Comparison of ENCODE assay signal across 10 mouse cellular contexts in the genomic region with DNA sequence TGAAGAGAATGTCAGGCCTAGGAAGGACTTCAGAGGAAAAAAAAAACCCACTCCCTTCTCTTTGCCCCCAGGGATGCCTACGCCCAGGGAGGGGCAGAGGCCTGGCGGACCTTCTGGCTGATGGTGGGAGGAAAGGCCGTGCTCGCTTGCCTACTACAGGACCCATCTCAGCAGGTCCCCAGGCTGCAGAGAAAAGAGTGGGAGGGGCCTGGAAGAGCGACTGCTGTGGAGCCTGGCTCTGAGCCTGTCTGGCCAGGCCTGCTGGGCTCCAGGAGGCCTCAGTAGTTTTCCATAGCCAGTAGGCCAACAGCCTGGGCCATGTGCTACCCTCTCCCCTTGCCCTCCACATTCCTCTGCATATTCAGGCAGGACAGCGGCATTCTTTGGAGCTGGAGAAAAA. TPM values are rescaled to one million over a fixed set of nuclear protein-coding genes. Genes with fewer than 3 reads are reported as not detected.
DNase-seq lines count a peak whose midpoint lies in the region; ATAC-seq and TF ChIP-seq lines count a peak whose summit lies in the region.
"Had no signal": no experiment of that assay in that cellular context is flagged by ENCODE, and none has a peak within 500 bp of the region (broad histone marks: within the 10 kb centered on the region; RNA-seq: fewer than 3 reads in every experiment).

No protein-coding gene starts in this region.

- DNase-seq in hindbrain, embryonic 11.5 days (ENCODE audit: low spot score): no peak
- DNase-seq in cerebellum, adult 18-20 months: peak; percentile 48 to 57
- DNase-seq in urinary bladder, postnatal 25 days (ENCODE audit: low spot score): no peak
- no peak for DNase-seq in thymus, postnatal 36 days

- no peaks in the 10 kb centered on the region for H3K4me1 ChIP-seq in hindbrain, embryonic 15.5 days (replicated peaks)
- H3K4me1 ChIP-seq in hindbrain, embryonic 11.5 days (replicated peaks; ENCODE audit: control insufficient read depth, insufficient read depth, low read length): no peaks in the 10 kb centered on the region
- peaks cover 19% of the 10 kb centered on the region for H3K4me1 ChIP-seq in ES-Bruce4 (ENCODE audit: control insufficient read depth, insufficient read depth, low read length)
- H3K4me1 ChIP-seq in heart, embryonic 16.5 days (ENCODE audit: control insufficient read depth, insufficient read depth, low read length): peaks cover 13% of the 10 kb centered on the region
- peaks cover 65% of the 10 kb centered on the region for H3K4me1 ChIP-seq in liver, embryonic 15.5 days (replicated peaks)

- no peak overlapping the region for H3K9ac ChIP-seq in hindbrain, embryonic 15.5 days
- H3K9ac ChIP-seq in hindbrain, embryonic 11.5 days (ENCODE audit: low read depth, low read length): no peak overlapping the region
- peak overlapping the region; percentile 4; the same call in 1 of the 2 replicates for H3K9ac ChIP-seq in ES-Bruce4 (ENCODE audit: low read depth, poor library complexity, severe bottlenecking)
- no peak overlapping the region for H3K9ac ChIP-seq in heart, embryonic 16.5 days (ENCODE audit: low read length)
- peak overlapping the region; percentile 16; the same call in 1 of the 2 replicates for H3K9ac ChIP-seq in liver, embryonic 15.5 days
- H3K9ac ChIP-seq: midbrain, embryonic 12.5 days had no signal

- peak; percentile 95 for TF ChIP-seq EP300 in ES-Bruce4 (IDR thresholded peaks at IDR 0.05; ENCODE audit: insufficient read depth, low read depth, low read length)

- H3K4me2 ChIP-seq in hindbrain, embryonic 15.5 days: no peak overlapping the region
- no peak overlapping the region for H3K4me2 ChIP-seq in hindbrain, embryonic 11.5 days (replicated peaks; ENCODE audit: low read depth, low read length)
- no peak overlapping the region for H3K4me2 ChIP-seq in heart, embryonic 16.5 days (ENCODE audit: low read depth, low read length)
- H3K4me2 ChIP-seq in liver, embryonic 15.5 days: no peak overlapping the region
- H3K4me2 ChIP-seq: midbrain, embryonic 12.5 days had no signal

- ATAC-seq in hindbrain, embryonic 15.5 days (ENCODE audit: low FRiP score, low read depth): peak; percentile 32; the same call in 1 of the 2 replicates
- no peak for ATAC-seq in hindbrain, embryonic 11.5 days (ENCODE audit: low FRiP score)
- ATAC-seq in heart, embryonic 16.5 days (replicated peaks; ENCODE audit: extremely low read depth, insufficient read depth, low FRiP score): 0 out of 2 replicates have a peak, but pooled peaks have one; percentile 30
- ATAC-seq in liver, embryonic 15.5 days (ENCODE audit: insufficient read depth): no peak

- no peak for TF ChIP-seq CTCF in ES-Bruce4 (IDR thresholded peaks at IDR 0.05; ENCODE audit: low read depth, low read length)

- no peaks in the 10 kb centered on the region for H3K27me3 ChIP-seq in hindbrain, embryonic 15.5 days
- no peaks in the 10 kb centered on the region for H3K27me3 ChIP-seq in hindbrain, embryonic 11.5 days (ENCODE audit: control insufficient read depth, insufficient read depth, low read length)
- no peaks in the 10 kb centered on the region for H3K27me3 ChIP-seq in ES-Bruce4 (ENCODE audit: control insufficient read depth, insufficient read depth, low read length, poor library complexity, severe bottlenecking)
- no peaks in the 10 kb centered on the region for H3K27me3 ChIP-seq in heart, embryonic 16.5 days (ENCODE audit: control insufficient read depth, insufficient read depth, low read length)
- peaks cover 37% of the 10 kb centered on the region for H3K27me3 ChIP-seq in liver, embryonic 15.5 days
- H3K27me3 ChIP-seq: midbrain, embryonic 12.5 days had no signal

- no peak overlapping the region for H3K4me3 ChIP-seq in hindbrain, embryonic 15.5 days
- no peak overlapping the region for H3K4me3 ChIP-seq in hindbrain, embryonic 11.5 days (ENCODE audit: low read depth, low read length)
- H3K4me3 ChIP-seq in ES-Bruce4 (ENCODE audit: low read depth, low read length): peak overlapping the region; percentile 3; the same call in 1 of the 2 replicates
- H3K4me3 ChIP-seq in heart, embryonic 16.5 days (ENCODE audit: low read length): no peak overlapping the region
- no peak overlapping the region for H3K4me3 ChIP-seq in liver, embryonic 15.5 days (replicated peaks)
- H3K4me3 ChIP-seq: heart, adult 2 months; midbrain, embryonic 12.5 days had no signal

- WGBS in hindbrain, embryonic 15.5 days: 19% methylated on average over 6 of the region's 6 CpGs
- WGBS in hindbrain, embryonic 11.5 days: 21% methylated on average over 6 of the region's 6 CpGs
- WGBS in heart, embryonic 16.5 days: 50% methylated on average over 6 of the region's 6 CpGs
- WGBS in liver, embryonic 15.5 days (ENCODE audit: insufficient replicate concordance): 64% methylated on average over 6 of the region's 6 CpGs

- no peak for TF ChIP-seq POLR2A in ES-Bruce4 (IDR thresholded peaks at IDR 0.05; ENCODE audit: insufficient read depth, low read length)

- no peaks in the 10 kb centered on the region for H3K36me3 ChIP-seq in hindbrain, embryonic 15.5 days
- no peaks in the 10 kb centered on the region for H3K36me3 ChIP-seq in hindbrain, embryonic 11.5 days (ENCODE audit: control insufficient read depth, insufficient read depth, low read length)
- H3K36me3 ChIP-seq in ES-Bruce4 (ENCODE audit: control insufficient read depth, insufficient read depth, low read length, poor library complexity, severe bottlenecking): no peaks in the 10 kb centered on the region
- no peaks in the 10 kb centered on the region for H3K36me3 ChIP-seq in heart, embryonic 16.5 days (ENCODE audit: control insufficient read depth, insufficient read depth)
- H3K36me3 ChIP-seq in liver, embryonic 15.5 days (replicated peaks): no peaks in the 10 kb centered on the region
- H3K36me3 ChIP-seq: midbrain, embryonic 12.5 days had no signal

- H3K27ac ChIP-seq in hindbrain, embryonic 15.5 days (replicated peaks): no peak overlapping the region
- no peak overlapping the region for H3K27ac ChIP-seq in hindbrain, embryonic 11.5 days (ENCODE audit: low read depth, low read length)
- peak overlapping the region; percentile 85 for H3K27ac ChIP-seq in ES-Bruce4 (ENCODE audit: insufficient read depth, low read length)
- H3K27ac ChIP-seq in heart, embryonic 16.5 days (ENCODE audit: low read length): no peak overlapping the region
- H3K27ac ChIP-seq in liver, embryonic 15.5 days (replicated peaks): peak overlapping the region; percentile 64
- H3K27ac ChIP-seq: heart, adult 2 months; midbrain, embryonic 12.5 days had no signal

- no peaks in the 10 kb centered on the region for H3K9me3 ChIP-seq in hindbrain, embryonic 15.5 days
- H3K9me3 ChIP-seq in hindbrain, embryonic 11.5 days (ENCODE audit: control insufficient read depth, low read length): no peaks in the 10 kb centered on the region
- no peaks in the 10 kb centered on the region for H3K9me3 ChIP-seq in ES-Bruce4 (replicated peaks; ENCODE audit: control insufficient read depth, insufficient read depth, low read length, poor library complexity, severe bottlenecking)
- no peaks in the 10 kb centered on the region for H3K9me3 ChIP-seq in heart, embryonic 16.5 days (replicated peaks; ENCODE audit: control insufficient read depth, low read length)
- H3K9me3 ChIP-seq in liver, embryonic 15.5 days (replicated peaks): no peaks in the 10 kb centered on the region
- H3K9me3 ChIP-seq: midbrain, embryonic 12.5 days had no signal

RNA-seq across cellular contexts. Expression of a gene that starts 47.1 kb away (rescaled TPM):
- not detected in 2 replicates for polyA plus RNA-seq in hindbrain, embryonic 15.5 days (2015; fragmentation: Nextera tagmentation; extraction: Ambion mirVana)
- not detected in 2 replicates for polyA plus RNA-seq in hindbrain, embryonic 11.5 days (2014; fragmentation: Nextera tagmentation; extraction: Ambion mirVana)
- not detected in 2 replicates for polyA plus RNA-seq in ES-Bruce4 (2011; ENCODE audit: insufficient read depth, insufficient read length, low read depth, missing spikeins)
- polyA plus RNA-seq in heart, embryonic 16.5 days (2015; fragmentation: Nextera tagmentation; extraction: Ambion mirVana): not detected in 2 replicates
- not detected in 2 replicates for polyA plus RNA-seq in liver, embryonic 15.5 days (2015; fragmentation: Nextera tagmentation; extraction: Ambion mirVana)
- polyA plus RNA-seq: heart, adult 2 months; midbrain, embryonic 12.5 days had no signal

Comparison
In these comparisons a context has a peak if more than half of its experiments do, and no peak if none do; other contexts are left out.
1. ATAC-seq: peak in hindbrain, embryonic 15.5 days (single experiment) and heart, embryonic 16.5 days (single experiment); none in hindbrain, embryonic 11.5 days (single experiment) and liver, embryonic 15.5 days (single experiment).
2. H3K27ac ChIP-seq: peak in ES-Bruce4 (single experiment) and liver, embryonic 15.5 days (single experiment); none in hindbrain, embryonic 15.5 days (single experiment), hindbrain, embryonic 11.5 days (single experiment) and heart, embryonic 16.5 days (single experiment).
3. H3K9ac ChIP-seq: peak in ES-Bruce4 (single experiment) and liver, embryonic 15.5 days (single experiment); none in hindbrain, embryonic 15.5 days (single experiment), hindbrain, embryonic 11.5 days (single experiment) and heart, embryonic 16.5 days (single experiment).
4. DNase-seq: peak in cerebellum, adult 18-20 months (2 of 2); none in hindbrain, embryonic 11.5 days (single experiment), urinary bladder, postnatal 25 days (single experiment) and thymus, postnatal 36 days (0 of 2).